Mouse (Mus musculus): ENCODE data around the gene Fancc.

Fancc gene

DNA sequence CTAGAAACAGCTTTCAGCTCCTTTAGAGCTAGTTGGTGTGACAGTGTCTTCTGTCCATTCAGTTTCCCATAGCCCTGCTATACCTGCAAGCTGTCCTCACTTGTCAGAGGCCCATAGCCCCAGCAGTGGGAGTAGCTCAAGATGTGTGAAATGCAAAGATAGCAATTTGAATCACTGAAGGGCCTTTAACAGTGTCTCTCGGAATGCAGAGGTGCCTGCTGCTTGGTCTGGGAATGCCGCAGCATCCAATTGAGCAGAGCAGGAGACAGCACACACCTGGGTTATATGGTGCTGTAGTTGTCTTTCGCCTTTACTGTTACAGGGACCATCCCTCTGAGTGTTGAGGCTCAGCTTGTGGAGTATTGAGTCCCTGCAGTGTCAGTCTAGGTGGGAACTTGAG, 203.4 kb downstream of the Fancc start:
- DNase-seq (ENCODE audit: low spot score in 2 of 2), result no peak

DNA sequence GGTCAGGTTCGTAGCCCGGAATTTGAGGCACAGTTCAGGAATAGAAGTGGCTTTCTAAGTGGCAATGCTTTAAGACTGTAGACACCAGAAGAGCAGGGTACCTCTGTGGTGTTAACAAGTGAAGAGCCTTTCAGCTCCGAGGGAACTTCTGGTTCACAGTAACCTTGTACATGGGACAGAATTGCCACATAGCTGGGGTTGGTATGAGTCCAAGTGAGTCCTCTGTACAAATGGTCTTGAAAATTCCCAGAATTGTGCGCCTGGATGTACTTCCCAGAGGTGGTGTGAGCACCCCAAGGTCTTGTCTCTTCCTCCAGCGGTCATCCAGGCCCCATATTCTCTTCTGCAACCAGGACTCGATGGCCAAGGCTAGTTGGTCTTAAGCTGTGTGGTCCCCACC, 206.1 kb downstream of the Fancc start:
- no peak for DNase-seq (ENCODE audit: low spot score in 2 of 2)

DNA sequence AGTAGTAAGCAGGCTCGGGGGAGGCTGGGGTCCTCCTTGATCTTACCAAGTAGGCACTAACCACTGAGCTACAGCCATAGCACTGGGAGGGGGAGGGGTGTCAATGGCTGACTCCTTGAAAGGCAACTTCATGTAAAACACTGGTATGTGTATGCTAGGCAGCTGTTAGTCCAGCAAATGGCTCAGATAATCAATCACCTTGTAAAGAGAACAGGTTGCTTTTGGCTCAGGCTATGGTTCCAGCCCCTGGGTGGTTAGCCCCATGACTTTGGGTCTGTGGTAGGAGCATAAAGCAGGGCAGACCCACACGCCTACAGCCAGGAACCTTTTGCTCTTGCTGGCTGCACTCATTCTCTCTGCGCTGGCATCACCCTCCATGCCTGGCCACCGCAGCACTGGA, 207.0 kb downstream of the Fancc start:
- no peak for DNase-seq (ENCODE audit: low spot score in 2 of 2)

DNA sequence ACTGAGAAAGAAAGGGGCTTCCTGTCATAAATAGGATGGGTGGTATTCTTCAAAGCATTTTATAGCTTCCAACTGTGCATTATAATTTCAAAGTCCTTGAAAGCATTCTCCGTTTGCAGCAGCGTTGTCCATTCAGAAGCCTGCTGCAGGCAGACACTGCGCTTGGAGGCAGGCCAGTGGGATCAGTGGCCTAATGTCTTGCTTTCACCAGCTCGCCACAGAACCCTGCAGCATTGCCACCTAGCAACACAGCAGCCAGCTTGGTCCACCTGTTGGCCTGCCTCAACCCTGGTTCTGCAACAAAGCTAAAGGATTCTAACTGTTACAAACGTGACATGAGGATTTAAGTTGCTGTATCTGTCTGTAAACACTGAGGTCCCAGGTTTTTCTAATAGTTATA, 207.4 kb downstream of the Fancc start:
- no peak for DNase-seq (ENCODE audit: low spot score in 2 of 2)

DNA sequence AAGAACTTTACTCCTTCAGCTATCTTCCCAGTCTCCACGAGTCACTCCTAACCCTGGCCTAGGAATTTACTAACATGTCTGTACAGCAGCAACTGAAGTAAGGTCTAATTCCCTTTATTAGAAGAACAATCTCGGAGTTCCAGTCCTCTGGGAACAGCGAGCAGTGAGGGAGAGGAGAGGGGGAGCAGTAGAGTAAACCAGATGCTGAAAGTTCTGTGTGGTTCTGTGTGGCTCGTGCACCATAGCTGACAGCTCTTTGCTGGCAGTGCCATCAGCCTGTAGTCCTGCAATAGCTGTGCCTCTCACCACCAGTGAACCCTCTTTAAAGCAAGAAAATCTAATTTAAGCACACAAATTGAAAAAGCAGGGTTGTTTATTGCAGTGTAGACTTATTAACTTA, 207.9 kb downstream of the Fancc start:
- DNase-seq (ENCODE audit: low spot score in 2 of 2), result no peak

DNA sequence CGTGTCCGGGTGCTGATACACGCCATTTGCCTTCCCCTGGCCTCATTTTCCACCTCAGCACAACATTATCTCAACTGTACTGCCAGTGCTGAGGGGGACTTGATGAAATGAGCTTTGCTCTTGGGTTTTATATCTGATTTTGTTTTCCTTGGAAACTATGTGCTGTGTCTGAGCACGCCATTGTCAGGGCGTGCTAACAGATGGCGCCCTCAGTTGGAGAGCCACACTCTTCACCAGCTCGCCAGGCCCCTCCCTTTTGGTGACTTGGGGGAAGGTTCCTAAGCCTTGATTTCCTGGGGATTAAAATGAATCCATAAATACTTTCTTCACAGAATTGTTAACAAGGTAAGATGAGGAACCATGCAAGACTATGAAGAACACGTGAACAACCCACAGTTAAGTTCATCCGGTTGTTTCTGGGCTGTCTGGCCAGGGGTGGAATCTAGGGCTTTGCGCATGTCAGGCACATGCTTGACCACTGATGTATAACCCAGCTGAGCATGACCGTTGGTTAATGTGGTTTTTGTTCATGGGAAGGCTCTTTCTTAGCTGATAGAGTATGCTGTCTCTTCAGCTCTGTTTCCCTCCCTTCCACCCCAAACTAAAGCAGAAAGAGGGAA, 210.5 kb downstream of the Fancc start:
- DNase-seq (ENCODE audit: low spot score in 2 of 2), result no peak

DNA sequence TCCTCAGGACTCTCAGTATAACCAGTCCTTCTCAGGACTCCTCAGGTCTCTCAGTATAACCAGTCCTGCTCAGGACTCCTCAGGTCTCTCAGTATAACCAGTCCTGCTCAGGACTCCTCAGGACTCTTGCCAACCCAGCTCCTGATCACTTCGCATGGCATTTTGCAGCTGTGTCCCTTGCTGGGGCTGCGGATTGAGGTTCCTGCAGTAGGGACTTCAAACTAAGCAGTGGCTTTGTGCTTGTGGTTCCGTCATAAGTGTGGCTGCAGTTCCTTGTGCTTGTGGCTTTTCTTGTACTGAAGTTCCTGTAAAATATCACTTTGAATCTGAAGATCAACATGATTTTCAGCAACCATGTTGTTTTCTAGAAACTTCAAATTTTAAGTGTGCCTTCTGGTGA, 212.3 kb downstream of the Fancc start:
- DNase-seq (ENCODE audit: low spot score in 2 of 2), result no peak

DNA sequence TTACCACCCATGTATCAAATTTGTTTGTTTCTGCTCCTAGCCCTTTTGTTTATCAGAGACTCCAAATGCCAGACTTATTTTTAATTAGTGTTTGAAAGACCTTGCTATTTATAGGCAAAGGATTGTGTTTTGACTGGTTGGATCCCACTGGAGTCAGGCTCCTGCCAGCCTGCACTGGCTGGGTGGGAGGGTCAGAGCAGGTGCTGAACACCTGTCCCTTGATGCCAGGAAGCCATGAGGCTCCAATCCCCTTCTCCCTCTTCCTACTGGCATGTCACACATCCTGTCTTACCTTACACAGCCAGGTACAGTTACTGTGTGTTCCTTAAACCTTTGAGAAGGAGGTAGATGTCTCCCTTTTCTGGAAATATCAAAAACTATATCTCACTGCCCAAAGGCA, 213.8 kb downstream of the Fancc start:
- no peak for DNase-seq (ENCODE audit: low spot score in 2 of 2)

DNA sequence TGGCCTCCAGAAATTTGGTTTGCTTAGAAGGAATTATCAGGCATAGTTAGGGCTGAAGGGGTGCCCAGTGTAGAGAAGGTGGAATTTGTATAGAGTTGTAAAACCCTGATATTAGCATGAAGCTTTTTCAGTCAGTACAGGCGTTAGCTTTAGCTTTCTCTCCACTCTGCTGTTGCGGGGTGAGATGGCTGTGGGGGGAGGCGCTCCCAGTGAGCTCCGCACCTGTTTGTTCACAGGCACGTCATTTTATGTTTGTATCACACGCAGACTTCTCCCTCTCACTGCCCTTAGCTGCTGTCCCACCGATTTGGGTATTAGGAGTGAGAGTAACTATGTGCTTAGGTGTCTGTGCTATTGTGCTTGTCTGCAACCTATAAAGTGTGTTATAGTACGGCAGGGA, 215.9 kb downstream of the Fancc start:
- DNase-seq (ENCODE audit: low spot score in 2 of 2), result no peak

DNA sequence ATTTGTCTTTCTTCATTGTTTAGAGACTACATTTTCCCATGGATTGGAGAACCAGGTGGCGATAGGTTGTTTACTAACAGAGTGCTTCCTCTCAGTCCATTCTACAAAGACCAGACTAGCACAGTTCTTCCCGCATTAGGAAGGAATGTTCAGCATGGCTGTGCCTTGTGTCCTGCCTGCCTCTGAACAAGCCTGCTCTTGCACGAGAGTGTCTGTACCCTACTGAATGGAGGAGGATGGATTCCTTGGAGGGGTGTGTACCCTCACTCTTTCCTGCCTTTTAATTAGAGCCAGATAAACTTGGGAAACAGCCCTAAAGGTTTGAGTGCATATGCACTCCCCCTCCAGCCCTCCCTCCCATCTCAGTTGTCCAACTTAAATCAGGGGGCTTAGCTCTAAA, 216.7 kb downstream of the Fancc start:
- no peak for DNase-seq (ENCODE audit: low spot score in 2 of 2)

DNA sequence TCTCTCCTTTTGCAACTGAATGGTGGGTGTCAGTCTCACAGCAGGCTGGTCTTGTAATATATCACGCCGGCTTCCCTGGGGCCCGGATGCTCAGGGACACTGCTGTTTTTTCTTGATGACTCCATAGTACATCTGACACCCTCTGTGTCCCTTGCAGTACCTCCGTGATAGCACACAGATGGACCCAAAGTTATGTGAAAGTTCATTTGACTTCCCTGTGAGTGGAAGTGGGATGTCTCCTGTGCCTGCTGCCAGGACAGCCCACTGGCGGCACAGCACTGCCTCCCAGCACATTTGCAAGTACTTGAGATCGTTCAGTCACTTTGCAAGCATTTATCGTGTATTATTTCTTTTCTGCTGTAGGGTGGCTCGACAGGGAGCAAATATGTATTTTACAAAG, 217.3 kb downstream of the Fancc start:
- DNase-seq (ENCODE audit: low spot score in 2 of 2), result no peak

DNA sequence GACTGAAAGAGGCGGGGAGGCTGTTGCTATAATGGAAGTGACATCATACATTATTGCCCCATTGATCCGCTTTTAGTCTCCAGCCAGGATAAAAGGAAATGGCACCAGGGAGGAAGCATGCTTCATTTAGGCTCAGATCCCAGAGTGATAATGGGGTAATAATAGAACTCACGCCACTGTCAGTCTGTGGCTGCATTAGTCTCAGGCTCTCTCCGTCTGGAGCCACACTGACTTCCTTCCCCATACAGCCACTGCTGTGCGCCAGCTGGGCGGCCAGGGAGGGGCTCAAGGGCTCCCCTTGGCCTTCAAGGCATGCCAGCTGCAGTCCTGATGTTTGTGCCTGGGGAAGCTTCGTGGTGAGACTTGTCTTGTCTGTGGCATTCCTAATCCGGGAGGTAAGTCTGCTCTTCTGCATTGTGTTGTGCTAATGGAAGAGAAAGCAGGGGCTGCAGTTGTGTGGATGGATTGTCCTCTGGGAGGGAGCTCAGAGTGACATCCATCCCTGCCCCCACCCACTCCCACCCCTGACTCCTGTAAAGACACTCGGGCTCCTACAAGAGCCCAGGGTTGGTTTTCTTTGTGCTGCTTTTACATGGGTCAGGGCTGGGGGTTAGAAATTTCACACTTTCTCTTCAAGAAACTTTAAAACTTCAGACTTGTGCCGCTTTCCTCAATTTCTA, 218.1 kb downstream of the Fancc start:
- DNase-seq (ENCODE audit: low spot score in 2 of 2), result no peak

DNA sequence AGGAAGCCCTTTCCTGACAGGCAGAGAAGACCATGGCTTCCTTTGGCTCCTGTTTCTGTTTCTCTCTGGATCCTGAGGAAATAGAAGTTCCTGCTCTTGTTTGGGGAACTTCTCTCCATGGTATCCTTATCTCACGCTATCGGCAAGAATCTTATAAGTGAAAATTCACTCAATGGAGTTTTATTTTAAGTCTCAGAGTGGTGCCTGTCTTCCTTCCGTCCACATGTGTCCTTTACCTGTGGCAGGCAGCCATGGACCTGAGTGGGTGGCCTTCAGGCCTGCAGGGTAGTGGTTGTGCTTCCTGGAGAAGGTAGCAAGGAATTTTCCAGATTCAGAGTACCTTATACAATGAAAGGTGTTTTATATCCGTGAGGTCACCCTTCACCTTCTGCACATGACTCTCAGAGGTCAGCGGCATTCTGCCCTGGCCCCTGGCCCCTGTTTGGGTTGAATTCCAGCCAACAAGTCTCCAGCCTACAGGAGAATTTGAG, 218.9 kb downstream of the Fancc start:
- DNase-seq (ENCODE audit: low spot score in 2 of 2), result no peak

DNA sequence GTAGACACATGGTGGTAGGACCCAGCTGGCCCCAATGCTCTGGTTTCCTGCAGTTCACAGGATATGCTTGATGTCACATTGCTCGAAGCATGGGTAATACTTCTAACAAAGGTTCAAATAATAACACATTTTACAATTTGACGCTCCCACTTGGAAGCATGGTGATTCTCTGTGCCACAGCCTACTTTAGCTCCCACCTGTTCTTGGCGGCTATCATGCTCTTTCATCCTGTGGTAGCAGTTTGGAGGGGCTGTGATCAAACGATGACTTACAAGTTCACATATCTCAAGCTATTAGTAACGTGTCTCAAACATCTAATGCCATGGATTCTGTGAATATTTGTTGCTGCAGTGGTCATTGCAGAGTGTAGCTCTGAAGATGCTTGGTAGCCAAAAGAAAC, 219.8 kb downstream of the Fancc start:
- no peak for DNase-seq (ENCODE audit: low spot score in 2 of 2)

DNA sequence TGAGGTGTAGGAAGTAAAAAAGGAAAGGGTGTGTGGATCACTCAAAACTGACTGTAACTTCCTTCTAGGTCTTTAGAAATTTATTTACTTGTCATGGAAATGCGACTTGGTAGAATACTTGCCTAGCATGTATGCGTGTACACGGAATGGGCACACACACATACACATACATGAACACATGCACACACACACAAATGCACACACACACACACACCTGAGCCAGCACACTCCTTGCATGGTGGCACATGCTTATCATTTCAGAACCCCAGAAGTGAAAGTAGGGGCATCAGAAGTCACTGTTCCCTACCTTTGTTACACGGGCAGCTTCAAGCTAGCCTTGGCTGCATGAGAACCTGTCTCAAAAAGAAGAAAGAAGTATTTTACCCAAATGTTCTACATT, 220.7 kb downstream of the Fancc start:
- DNase-seq (ENCODE audit: low spot score in 2 of 2), result no peak

DNA sequence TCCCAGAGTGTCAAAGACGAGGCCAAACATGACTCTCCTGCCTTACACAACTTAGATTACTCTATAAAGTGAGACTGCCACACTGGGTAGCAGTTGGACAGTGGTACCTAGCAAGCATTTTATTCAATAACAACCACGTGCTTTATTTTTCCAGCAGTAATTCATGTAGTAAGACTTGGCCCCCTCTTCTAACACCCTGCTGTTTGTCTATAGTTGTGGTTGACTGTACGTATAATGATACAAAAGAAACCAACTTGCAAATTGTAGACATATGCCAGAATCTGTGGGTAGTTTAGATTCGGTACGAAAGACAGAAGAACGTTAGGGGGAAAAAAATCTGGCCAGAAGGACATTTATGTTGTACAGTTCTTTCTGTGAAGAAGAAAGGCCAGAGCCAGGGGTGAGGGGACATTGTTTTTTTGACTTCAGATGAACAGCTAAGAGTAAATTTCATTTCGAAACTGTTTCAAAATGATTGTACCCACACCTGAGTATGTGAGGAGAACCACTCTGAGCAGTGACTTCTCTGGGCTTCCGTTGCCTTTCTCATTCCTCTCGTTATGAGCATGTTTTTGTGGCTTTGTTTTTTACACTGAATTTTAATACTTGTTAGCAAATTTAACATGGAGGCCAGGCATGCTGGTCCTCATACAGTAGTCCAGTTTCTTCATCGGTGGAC, 222.5 kb downstream of the Fancc start:
- DNase-seq (ENCODE audit: low spot score in 2 of 2), result no peak

DNA sequence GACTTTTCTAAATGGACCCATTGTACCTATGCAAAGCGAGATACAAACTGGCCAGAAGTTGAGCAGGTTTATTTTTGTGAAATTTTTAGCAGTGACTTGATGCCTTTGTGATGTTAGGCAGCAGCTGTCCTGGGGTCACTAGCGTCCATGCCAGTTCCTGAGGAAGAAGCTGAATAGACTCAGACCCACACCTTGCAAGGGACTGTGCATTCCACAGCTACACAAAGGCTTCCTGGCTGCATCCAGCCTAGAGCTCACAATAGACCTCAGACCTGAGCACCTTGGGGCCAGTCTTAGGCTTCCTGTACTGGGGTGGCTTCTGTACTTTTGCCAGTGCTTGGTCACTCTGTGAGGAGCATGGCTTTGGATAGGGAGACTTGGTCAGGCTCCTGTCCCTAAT, 223.2 kb downstream of the Fancc start:
- DNase-seq (ENCODE audit: low spot score in 2 of 2), result no peak

DNA sequence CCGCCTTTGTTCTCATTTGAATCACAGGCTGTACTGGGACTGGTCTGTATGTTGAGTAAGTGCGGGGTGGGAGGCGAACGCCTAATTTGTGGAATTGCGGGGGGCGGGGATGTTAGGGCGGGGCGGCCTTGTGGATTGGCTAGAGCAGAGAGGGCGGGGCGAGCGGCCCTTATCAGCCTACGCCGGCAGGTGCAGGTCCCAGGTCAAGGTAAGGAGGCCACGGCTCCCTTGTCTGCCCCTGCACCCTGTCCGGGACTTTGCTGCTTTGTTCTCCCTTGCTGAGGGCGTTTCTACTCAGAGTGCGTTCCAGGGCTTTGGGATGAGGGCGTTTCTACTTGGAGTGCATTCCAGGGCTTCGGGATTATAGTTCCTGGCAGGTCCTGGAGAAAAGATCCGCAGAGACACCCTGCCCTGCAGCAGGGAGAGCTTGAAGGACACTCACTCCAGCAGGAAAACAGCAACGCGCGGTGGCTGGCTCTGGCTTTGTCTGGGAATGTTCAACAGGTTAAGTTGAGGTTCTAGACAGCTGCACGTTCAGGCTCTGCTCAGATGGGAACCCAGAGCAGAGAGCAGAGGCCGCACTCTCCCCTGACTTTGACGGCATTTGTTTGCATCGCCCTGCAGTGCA, 224.4 kb downstream of the Fancc start:
- no peak for DNase-seq (ENCODE audit: low spot score in 2 of 2)

DNA sequence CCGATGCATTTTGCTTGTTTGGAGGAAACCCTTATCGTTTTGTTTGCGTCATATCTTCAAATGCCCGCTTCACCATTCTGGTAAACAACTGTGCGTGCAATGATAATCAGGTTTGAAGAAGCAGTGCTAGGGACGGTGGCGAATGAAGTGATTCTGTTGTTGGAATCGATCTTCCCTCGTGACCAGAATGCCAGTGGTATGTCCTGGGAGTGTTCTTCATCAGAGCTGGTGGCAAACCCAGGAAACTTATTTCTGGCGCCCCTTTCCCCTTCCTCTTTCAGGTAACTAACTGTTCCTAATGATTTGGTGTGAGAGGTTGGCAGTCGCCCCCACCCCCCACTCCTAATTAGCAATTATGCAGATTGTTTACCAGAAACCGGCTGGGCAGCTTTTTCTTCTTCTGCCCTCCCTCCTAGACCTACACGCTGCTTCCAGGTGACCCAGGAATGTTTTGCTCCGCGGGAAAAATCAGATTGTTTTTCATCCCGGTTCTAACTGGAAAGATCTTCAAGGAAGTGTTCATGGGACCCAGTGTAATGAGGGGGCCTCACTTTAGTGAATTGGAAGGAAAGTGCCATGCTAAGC, 225.0 kb downstream of the Fancc start:
- DNase-seq (ENCODE audit: low spot score in 2 of 2), result no peak

DNA sequence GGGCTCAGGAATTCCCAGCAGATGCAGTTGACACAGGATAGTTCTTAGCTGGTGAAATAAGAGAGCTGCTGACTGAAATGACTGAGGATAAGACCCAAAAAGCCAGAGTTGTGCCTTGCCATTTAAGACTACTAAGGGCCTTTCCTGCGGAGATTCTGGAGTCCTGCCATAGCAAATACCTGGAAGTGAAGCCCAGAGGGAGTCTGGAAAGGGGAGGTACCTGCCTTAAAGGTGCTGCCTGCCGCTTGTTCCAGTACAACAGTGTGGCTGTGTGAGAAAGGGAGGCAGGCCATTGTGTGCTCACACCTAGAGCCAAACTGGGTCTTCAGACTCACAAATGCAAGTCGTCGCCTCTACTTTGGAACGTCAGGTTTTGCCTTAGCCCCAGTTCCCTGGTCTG, 226.9 kb downstream of the Fancc start:
- no peak for DNase-seq (ENCODE audit: low spot score in 2 of 2)

DNA sequence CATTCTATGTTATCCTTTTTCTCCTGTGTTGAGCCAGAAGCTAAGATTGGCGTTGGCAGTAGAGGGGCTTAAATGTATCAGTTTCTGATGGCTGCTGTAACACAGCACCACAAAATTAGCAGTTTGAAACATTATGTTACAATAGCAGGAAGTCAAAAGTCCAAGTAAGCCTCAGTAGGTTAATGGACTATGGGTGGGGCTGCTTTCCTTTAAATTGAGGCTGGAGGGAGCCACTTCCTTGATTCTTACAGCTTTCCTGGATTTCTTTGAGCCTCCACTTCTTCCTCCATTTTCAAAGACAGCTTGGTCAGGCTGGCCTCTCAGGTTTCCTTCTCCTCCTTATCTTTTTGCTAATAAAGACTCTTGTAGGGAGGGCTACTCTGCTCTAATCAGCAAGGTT, 228.3 kb downstream of the Fancc start:
- no peak for DNase-seq (ENCODE audit: low spot score in 2 of 2)

DNA sequence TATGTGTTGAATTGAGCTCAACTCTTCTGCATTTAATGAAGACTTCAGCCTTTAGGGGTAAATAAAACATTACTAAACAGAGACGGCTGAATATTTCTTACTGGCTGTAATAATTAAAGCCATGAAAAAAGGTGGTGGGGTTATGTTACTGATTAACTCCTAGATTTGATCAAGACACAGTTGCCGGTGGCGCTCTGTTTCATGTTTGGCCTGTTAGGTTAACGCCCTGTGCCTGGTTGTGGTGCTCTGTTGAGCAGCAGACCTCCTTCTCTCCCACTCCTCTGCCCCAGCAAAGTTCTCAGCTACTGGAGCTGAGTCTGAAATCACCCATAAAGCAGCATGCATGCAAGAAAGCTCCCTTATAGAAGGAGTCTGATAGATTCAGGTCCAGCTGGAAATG, 228.7 kb downstream of the Fancc start:
- no peak for DNase-seq (ENCODE audit: low spot score in 2 of 2)
